Mouse (Mus musculus) monocyte, adult 2 months (primary cell): ENCODE data around the gene Synpo2.

Experiments
- DNase-seq, 2 experiments: peaks; one replicate each; pipeline ENCODE4 v3.0.0; 2022; ENCODE audit warnings: low spot score in 2 of 2, low read depth in 1 of 2

The Synpo2 gene

DNA sequence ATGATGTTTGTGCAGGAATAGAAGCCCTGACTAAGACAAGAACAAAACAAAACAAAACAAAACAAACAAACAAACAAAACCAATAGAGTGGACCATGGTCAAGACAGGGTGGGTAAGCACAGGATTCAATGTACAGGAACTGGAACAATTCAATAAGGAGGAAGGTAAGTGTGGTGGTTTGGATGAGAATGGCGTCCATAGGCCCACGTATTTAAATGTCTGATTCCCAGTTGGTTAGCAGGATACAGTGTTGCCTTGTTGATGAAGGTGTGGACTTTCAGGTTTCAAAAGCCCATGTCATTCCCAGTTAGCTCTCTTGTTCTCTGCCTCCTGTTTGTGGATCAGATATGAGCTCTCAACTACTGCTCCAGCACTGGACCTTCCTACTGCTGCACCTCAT is 140.8 kb downstream of the Synpo2 start:
- no peak for DNase-seq

DNA sequence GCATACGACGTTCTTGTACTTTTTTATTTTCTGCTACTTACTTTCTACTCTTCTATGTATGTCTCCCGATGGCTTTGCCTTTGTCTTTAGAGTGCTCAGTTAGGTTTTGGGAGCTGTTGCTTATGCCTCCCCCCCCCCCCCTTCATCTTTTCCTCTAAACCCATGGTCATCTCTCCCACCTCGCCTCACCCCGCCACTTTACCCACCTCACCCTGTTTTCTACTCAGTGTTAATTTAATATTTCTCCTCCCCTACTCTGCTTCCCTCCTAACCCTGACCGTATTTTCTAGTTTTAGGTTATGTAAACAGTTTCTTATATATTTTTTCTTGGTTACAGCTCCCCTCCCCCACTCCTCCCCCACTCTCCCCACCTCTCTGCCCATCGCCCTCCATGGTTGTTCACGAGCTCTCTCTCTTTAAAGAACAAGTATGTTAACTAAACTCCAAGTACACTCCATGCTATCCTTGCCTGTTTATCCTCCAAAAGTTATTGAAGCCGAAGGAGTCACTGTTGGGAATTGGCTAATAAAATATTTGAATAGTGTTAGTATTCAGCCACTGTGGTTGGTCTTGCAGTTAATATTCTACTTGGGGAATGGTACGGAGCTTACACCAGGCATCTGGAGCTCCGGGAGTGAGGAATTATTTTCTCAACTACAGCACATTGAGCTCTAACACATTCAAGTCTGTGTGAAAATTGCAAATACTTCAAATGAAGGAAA is 142.1 kb downstream of the Synpo2 start:
- DNase-seq = no peak

DNA sequence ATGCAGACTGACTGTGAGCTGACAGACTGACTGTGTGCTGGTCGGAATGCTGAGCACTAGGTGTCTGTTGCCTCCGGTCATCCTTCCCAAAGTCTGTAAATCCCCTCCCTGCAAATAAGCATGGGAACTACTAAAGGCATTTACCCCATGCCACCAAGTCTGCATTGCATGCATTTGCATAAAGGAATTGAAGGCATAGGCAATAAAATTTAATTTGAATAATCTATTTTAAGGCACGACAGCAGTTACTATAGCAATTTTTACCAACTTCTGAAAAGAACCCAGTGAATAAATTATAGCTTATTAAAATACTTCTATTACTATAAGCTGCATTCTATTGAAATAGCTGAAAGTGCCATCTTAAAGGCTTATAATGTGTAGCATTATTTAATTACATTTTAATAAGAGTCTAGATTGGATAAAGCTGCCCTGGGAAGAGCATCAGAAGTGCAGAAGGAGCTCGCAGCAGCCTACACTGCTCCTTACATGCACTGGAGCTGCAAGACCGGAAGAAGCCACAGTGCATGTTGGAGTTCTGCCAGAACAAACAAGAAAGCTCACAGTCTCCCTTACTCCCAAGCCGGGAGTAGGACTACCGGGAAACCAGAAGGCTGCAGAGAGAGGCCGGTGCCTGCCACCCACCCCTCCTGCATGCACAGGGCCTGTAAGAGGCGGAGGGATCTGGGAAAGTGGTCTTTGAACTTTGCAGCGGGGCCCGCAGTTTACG is 142.9 kb downstream of the Synpo2 start:
- no peak for DNase-seq

DNA sequence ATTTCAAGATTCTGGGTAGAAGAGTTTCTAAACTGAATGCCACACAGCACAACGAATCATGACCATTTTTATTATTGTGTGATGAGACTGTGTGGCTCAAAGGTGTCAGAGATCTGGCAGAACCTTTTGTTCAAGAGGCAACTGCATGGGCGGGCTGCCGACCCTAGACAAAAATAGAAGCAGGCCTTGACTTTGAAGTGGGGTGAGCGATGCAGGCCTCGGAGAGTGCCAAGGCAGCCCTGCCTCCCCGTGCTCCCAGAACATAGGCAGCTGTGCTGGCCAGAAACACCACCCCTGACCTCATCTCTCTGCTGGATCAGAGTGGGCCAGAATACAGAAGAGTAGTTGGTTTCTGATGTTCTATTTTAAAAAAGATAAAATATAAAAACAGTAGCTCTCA is 143.5 kb downstream of the Synpo2 start:
- no peak for DNase-seq

DNA sequence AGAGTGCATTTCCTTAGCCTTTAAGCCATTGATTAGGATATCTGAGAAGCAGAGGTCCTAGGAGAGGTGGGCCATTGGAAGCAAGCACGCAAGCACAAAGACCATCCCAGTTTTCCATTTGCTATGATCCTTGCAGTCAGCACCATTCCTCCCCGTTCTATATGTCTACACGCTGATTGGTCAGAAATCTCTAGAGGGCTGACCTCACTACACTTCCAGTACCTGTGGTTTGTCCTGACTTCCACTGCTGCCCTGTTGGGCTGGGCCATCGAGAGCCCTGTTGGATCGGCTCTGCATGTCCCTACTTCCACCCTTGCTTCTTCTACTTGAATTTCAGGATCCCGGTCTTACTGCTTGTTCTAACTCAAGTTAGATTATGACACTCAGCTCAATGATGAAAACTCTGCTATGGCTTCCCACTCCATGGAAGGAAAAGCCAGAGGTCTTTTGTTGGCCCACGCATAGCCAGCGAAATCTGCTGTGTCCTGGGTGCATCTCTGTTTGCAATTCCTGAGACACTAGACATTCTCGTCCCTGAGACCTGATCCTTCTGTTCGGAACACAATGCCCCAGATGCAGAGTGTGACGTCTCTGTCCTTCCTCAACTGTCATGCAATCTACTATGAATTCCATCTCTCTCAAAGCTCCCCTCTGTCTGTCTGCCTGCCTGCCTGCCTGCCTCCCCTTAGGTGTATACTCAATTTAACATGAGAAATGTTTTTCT is 146.5 kb downstream of the Synpo2 start:
- DNase-seq = no peak

DNA sequence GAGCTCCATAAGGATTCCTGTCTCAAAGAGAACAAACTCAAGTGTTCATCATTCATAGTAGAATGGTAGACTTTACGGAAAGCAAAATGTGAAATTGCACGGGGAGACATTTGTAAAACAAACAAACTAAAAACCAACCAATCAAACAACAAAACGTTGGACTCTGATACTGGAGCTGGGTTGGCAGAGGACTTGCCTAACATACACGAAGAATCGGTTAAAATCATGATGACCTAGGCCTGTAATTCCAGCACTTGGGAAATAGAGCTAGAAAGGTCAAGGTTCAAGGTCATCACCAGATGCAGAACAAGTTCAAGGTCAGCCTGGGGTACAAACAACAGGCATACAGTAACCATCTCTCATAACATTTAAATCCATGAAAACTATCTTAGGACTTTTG is 147.7 kb downstream of the Synpo2 start:
- DNase-seq = no peak

DNA sequence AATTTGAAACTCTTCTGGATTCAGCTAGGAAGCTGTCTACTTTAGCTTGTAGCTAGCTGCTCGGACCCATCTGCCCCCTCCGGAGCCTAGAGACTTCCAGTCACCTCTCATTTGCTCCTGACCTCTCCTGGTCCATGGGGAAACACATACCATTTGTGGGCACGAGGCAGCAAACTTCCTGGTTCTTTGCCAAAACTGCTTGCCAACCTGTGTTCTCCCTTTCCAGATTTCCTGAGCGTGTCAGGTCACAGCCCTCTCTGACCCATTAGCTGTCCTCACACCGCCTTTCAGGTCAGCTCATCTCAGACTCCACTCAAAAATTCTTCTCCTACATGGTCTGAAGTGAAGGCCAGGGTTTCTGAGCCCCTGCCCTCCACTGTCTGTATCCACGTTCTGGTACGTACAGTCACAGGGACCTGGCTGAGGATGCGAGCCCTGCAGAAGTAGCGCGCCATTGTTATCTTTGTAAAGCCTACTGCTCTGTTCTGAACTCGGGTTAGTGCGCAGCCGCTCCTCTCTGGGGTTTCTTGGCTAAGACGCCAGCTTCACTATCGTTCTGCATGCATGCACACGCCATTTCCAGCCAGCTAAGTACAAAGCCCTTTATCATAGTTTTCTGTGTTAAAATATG is 150.0 kb downstream of the Synpo2 start:
- DNase-seq = no peak

DNA sequence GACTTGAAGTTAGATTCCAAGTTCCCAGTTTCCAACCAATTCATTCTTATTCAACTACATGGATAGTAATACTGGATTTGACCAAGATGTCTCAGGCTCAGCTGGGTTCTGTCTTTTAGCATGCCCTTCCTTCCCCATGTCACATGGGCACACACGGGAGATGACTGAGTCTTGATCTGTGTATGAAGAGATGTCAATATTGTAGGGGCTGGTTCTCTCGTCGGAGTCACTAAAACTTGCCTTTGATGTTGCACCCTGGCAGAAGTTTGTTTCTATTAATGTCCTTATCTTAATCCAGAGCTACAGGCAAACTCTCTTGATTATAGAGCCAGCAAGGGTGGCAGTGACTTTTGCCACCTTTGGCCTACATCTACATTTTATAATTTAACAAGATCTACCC is 154.3 kb downstream of the Synpo2 start:
- no peak for DNase-seq

DNA sequence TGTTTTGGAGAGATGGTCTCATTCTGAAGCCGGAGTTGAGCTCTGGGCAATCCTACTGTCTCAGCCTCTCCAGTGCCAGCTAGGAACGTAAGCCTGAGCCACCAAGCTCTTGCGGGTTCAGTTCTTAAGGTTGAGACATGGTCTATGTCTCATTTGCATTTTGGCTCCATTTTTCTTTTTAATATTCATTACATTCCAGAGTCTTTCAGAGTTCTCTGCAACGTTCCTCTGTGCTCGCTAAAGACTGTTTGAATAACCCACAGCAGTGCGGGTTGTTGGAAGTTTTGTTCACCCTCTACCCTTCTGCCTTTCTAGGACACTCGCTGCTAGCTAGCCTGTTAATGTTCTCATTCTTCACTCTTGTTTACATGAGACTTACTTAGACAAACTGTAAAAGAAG is 155.0 kb downstream of the Synpo2 start:
- DNase-seq = no peak

DNA sequence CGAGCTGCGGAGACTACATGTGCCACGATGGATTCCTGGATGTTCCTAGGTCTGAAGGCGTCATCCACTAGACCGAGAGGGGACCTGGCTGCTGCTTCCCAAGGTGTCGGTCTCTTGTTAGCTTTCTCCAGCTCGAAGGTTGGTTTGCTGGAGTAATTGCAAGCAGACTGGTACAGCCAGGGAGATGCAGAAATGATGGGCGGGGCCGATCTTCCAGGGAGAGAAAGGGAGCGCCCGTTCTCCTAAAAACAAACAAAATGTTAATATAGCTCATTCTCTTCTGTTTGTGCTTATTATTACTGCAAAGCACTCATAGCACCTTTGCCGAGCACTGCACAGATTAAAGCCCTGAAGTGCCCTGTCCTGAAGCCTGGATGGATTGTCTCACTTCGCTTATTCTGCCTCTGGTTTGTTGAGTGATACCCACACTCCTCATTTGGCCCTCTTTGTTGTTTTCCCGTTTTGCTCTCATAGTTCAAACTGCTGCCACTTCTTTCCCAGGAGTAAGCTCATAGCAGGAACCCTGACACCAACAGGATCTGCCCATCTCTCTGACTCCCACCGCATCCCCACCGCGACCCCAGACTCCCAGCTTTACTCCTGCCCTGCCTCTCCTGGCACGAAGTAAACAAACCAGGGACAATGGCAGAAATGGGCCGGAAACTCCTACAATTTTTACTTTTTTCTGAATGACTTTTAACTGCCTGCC is 155.8 kb downstream of the Synpo2 start:
- no peak for DNase-seq

DNA sequence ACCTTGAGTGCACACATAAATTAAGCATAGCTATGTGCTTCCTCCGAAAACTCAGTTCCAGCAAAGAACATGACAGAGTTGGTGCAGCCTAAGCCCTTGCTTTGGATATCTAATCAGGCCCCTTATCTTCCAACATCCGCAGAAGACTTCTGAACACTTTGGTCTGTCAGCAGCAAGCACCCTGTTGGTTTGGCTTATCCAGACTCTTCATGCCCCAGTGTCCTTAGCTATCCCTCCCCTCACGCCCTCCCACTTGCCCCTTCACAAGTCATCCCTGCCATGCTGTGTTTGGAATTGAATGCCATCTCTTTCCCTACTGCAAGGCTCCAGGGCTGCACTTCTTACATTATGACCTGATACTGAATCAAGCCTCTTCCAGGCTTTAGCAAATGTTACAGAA is 160.2 kb downstream of the Synpo2 start:
- no peak for DNase-seq

DNA sequence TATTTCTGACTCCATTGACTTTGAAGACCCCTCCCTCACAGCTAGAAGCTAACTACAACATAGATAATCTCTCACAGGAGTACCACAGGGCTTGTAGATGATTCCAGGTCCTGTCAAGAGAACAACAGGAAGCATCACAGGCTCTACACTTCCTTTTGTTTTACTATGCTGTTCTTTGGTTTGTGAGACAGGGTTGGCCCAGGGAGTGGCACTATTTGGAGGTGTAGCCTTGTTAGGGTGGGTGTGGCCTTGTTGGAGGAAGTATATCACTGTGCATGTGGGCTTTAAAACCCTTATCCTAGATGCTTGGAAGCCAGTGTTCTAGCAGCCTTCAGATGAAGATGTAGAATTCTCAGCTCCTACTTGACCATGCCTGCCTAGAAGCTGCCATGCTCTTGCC is 160.9 kb downstream of the Synpo2 start:
- DNase-seq = no peak

DNA sequence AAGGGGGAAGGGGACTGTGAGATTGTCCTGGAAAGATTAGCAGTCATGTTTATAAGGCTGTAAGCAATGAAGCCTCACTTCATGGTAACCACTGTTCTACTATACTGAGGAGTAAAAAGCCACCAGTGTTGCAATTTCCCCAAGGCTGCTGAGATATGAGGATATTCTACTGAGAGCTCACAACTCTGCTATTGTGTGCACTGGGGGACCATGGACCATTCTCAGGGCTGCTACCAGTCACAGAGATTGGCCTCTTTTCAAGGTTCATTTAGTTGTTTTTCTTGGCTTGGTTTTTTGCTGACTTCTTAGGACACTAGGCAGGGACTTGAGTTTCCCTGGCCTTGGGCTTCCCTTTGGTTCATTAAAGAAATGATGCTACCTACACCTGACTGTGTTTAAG is 162.6 kb downstream of the Synpo2 start:
- DNase-seq = no peak

DNA sequence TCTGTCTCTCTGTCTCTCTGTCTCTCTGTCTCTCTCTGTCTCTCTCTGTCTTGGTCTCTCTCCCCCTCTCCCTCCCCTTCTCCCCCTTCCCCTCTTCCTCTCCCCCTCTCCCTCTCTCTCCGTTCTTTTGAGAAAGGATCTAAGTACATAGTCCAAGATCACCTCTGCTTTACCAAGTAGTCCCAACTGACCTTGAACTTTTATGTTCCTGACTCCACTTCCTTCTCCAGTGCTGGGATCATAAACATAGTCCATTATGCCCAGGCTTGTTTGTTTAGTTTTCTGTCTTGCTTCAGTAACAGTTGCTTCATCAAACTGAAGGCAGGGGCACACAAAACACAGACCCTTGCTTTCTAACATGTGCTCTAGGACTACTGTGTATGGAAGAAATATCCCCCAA is 163.5 kb downstream of the Synpo2 start:
- DNase-seq = no peak

DNA sequence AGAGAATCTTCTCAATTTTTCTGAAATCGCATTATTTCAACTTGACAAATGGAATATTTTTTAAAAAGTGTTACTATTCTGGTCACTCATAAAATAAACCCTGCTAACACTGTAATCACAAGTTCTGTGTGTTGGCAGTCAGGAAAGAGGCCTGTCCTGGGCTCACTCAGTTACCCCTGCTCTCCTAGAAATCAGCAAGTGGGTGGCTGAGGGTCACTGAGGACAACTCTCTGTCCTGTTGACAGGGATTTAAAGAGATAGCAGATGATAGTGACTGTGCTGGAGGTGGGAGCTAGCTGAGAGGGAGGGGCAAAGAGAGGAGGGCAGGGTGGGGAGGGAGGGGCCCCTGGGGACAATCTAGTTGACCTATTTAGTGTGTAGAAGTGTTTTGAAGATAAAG is 165.0 kb downstream of the Synpo2 start:
- no peak for DNase-seq

DNA sequence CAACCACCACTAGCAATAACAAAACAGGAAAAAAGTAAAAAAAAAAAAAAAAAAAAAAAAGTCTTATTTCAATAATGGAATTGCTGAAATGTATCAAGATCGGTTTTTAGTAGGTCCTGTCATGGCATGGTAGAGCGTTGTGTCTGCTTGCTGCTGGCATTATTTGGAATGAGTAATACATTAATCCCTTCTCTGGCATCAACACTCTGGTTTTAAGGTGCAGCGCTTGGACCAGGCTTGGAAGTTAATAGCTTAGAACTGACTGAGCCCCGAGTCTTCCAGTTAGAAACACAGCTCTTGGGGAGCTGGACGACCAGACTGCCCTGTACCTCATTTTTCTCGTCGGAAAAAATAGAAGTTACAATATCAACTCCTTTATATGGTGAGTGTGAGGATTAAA is 169.1 kb downstream of the Synpo2 start:
- no peak for DNase-seq

DNA sequence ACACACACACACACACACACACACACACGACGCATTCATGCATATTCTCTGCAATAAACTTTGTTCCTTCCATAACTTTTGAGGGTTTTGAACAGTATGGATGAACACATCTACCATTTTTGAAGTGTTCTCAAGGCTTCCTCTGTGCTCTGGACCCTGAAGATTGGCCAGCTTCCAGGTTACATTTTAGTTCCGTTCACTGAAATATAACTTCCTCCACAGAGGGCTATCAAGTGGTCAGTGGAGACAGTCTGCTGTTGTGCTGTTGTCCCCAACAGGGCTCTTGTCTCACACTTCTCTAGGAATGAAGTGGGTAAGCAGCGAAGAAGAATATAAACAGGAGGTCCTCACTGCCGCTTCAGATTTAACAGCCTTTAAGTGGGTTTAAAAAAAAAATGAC is 170.5 kb downstream of the Synpo2 start:
- no peak for DNase-seq

DNA sequence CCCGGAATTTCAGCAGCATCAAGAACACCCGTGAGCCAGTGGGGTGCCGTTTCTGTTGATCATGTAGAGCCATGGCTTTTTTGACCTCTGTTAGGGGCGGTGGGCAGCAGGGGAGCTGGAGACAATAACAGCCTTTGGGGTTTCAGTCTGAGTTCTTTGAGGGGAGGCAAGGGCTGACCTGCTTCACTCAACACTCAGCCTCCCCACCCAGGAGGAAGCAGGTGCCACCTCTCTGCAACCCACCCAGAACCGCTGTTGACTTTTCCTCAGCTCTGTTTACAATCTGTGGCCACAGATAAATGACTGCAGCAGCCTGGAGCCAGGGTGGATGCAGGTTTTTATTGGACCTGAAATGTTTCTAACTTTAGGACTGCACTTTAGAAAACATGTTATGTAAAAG is 171.8 kb downstream of the Synpo2 start:
- no peak for DNase-seq

DNA sequence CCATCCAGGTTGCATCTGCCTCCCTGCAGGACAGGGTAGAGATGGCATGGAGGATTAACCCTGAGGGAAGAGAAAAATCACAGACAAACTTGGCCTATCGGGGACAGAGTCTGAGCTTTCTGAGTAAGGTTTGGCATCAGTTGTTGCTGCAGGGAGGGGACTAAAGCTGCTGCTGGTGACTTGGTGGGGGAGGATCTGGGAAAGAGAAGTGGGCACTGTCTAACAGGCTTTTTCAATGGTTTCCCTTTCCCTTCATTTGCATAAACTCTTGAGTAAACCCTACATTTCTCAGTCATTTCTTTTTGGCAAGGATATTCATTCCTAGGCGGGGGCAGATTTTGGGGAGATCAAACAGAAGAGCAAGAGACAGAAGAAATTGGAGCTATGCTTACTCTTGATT is 174.0 kb downstream of the Synpo2 start:
- DNase-seq = no peak

DNA sequence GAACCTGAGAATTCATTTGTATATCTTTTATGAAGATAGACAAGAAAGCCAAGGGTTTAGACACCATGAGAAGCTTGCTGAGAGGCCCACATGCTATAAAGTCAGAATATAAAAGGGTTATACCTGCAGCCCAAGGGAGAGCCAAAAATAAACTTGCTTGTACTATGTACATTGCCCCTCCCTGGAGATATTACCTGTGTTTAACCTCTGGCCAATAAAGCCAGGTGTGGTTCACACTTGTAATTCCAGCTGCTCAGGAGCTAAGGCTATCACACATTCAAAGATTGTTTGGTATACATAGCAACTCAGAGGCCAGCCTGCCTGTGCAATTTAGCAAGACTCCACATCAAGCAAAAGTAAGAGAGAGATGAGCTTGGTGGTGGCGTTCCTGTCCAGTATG is 177.1 kb downstream of the Synpo2 start:
- no peak for DNase-seq

DNA sequence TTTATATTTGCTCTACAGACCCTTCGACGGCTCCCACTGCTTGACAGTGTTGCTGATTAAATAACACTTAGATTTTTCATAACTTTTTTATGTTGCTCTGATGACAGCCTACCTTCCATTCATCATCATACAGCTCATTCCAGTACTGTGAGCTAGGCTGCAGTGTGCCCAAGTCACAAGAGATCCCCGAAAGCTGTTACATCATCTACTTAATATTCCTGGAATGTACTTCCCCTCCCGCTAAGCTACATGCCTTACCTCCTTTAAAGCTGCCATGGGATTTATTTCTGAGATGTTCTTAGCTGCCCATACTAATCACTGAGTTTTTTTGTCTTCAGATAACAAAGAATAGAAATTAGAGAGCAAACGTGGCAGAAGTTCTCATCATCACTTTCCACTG is 181.8 kb downstream of the Synpo2 start:
- DNase-seq = no peak
